Mouse (Mus musculus): Measurements from ENCODE around the gene Sox6.

GRCm38 (mm10) chr7:115693206-115693605 is 345.4 kb downstream of the Sox6 start:
- TF ChIP-seq CTCF (conservative IDR thresholded peaks at IDR 0.05; ENCODE audit: low read length), result no peak
- TF ChIP-seq NANOG (IDR thresholded peaks at IDR 0.05; ENCODE audit: borderline replicate concordance, low read length), result no peak
- TF ChIP-seq POU5F1 (IDR thresholded peaks at IDR 0.05; ENCODE audit: borderline replicate concordance, low read length), result no peak
